Mouse (Mus musculus) liver, embryonic 11.5 days (tissue): ENCODE measurements at regions not wholly inside any gene's neighbourhood (a gene's known extent, or its start where the extent isn't known, plus 50 kb on each side); places are given as distances from the start of the nearest gene placed in this dataset.

Experiments
- ATAC-seq: fragments of 200-750 bp; cut with Nextera tagmentation; replicated peaks from 2 replicates; pipeline ENCODE4 v1.8.0; 2017; ENCODE audit warnings: moderate number of reproducible peaks, mild to moderate bottlenecking, moderate TSS enrichment, moderate library complexity; ENCODE audit not compliant: low FRiP score
- DNase-seq: peaks from one replicate; pipeline ENCODE4 v3.0.0-alpha.2; 2017; ENCODE audit warnings: low spot score
- H3K27ac ChIP-seq: fragments of 300-500 bp; sonication (generic); 2 replicates; pipeline ENCODE4 v1.5.1; 2014; ENCODE audit warnings: mild to moderate bottlenecking, low read depth, low read length, control low read depth
- H3K27me3 ChIP-seq: fragments of 300-500 bp; sonication (generic); replicated peaks from 2 replicates; pipeline ENCODE4 v1.6.1; 2014; ENCODE audit warnings: low read length, mixed read lengths; ENCODE audit not compliant: control insufficient read depth, insufficient read depth
- H3K36me3 ChIP-seq: fragments of 300-500 bp; sonication (generic); 2 replicates; pipeline ENCODE4 v1.6.1; 2014; ENCODE audit warnings: mild to moderate bottlenecking, low read length, moderate library complexity, mixed read lengths; ENCODE audit not compliant: control insufficient read depth, insufficient read depth
- H3K4me1 ChIP-seq: fragments of 300-500 bp; sonication (generic); replicated peaks from 2 replicates; pipeline ENCODE4 v1.6.1; 2014; ENCODE audit warnings: low read length, mixed read lengths; ENCODE audit not compliant: control insufficient read depth, insufficient read depth
- H3K4me2 ChIP-seq: fragments of 300-500 bp; sonication (generic); 2 replicates; pipeline ENCODE4 v1.6.1; 2014; ENCODE audit warnings: mild to moderate bottlenecking, control low read depth, moderate library complexity
- H3K4me3 ChIP-seq: fragments of 300-500 bp; sonication (generic); 2 replicates; pipeline ENCODE4 v1.5.1; 2014; ENCODE audit warnings: low read depth, low read length, control low read depth
- H3K9ac ChIP-seq: fragments of 300-500 bp; sonication (generic); 2 replicates; pipeline ENCODE4 v1.6.1; 2014; ENCODE audit warnings: low read depth, low read length, control low read depth
- H3K9me3 ChIP-seq: fragments of 300-500 bp; sonication (generic); 2 replicates; pipeline ENCODE4 v1.6.1; 2016; ENCODE audit warnings: low read length, inconsistent platforms, mixed read lengths; ENCODE audit not compliant: control insufficient read depth
- WGBS: fragments of 180-500 bp; shearing (Covaris S2); extraction: QIAGEN DNeasy Blood & Tissue Kit; methylation state at CpG from one replicate; pipeline ENCODE4 v1.1.7; 2014; 5-methylcytosine and 5-hydroxymethylcytosine counted together

- Histone ChIP-seq H3K4me3 (no peak overlapping the region), H3K4me2 (no peak overlapping the region), H3K9me3 (no peaks in the 10 kb centered on the region), H3K27me3 (no peaks in the 10 kb centered on the region), H3K4me1 (no peaks in the 10 kb centered on the region; the same call in 1 of the 2 replicates), H3K36me3 (no peaks in the 10 kb centered on the region), H3K9ac (no peak overlapping the region), H3K27ac (no peak overlapping the region)
- no peak for ATAC-seq
- DNase-seq: no peak
- 78% methylated on average over 3 of the region's 3 CpGs for WGBS
Measured at GRCm38 (mm10) chr5:4498425-4498824, 259.4 kb downstream of the Fzd1 start.

GRCm38 (mm10) chr5:4496907-4497200, 261.0 kb downstream of the Fzd1 start:
- Histone ChIP-seq H3K9me3 (no peaks in the 10 kb centered on the region), H3K4me2 (no peak overlapping the region), H3K4me3 (no peak overlapping the region), H3K27me3 (no peaks in the 10 kb centered on the region), H3K27ac (no peak overlapping the region), H3K4me1 (no peaks in the 10 kb centered on the region; the same call in 1 of the 2 replicates), H3K9ac (no peak overlapping the region), H3K36me3 (no peaks in the 10 kb centered on the region)
- no peak for DNase-seq
- no peak for ATAC-seq
- WGBS: 44% methylated on average over 3 of the region's 3 CpGs

GRCm38 (mm10) chr5:4496132-4496906, 261.5 kb downstream of the Fzd1 start:
- H3K9ac ChIP-seq: no peak overlapping the region

GRCm38 (mm10) chr5:4495482-4495881, 262.4 kb downstream of the Fzd1 start:
- no peak overlapping the region for H3K4me3 ChIP-seq
- H3K27ac ChIP-seq: no peak overlapping the region
- H3K9ac ChIP-seq: no peak overlapping the region
- DNase-seq (no peak), ATAC-seq (no peak)
- H3K36me3 ChIP-seq: no peaks in the 10 kb centered on the region
- H3K27me3 ChIP-seq: no peaks in the 10 kb centered on the region
- H3K4me2 ChIP-seq: no peak overlapping the region
- H3K9me3 ChIP-seq: no peaks in the 10 kb centered on the region
- WGBS: 66% methylated on average over 6 of the region's 6 CpGs
- no peaks in the 10 kb centered on the region; the same call in 1 of the 2 replicates for H3K4me1 ChIP-seq

More at GRCm38 (mm10) chr5:4496132-4496906, 261.5 kb downstream of the Fzd1 start:
- H3K4me2 ChIP-seq: no peak overlapping the region; the same call in 1 of the 2 replicates
- 44% methylated on average over 20 of the region's 20 CpGs for WGBS
- H3K4me3 ChIP-seq: no peak overlapping the region
- no peaks in the 10 kb centered on the region for H3K27me3 ChIP-seq
- DNase-seq (no peak), ATAC-seq (no peak)
- no peaks in the 10 kb centered on the region for H3K9me3 ChIP-seq
- no peaks in the 10 kb centered on the region for H3K36me3 ChIP-seq
- no peak overlapping the region for H3K27ac ChIP-seq
- H3K4me1 ChIP-seq: no peaks in the 10 kb centered on the region; the same call in 1 of the 2 replicates

- Histone ChIP-seq H3K4me1 (no peaks in the 10 kb centered on the region; the same call in 1 of the 2 replicates), H3K9ac (no peak overlapping the region), H3K9me3 (no peaks in the 10 kb centered on the region), H3K27ac (no peak overlapping the region), H3K36me3 (no peaks in the 10 kb centered on the region), H3K4me3 (no peak overlapping the region), H3K27me3 (no peaks in the 10 kb centered on the region), H3K4me2 (no peak overlapping the region)
- 87% methylated on average over 4 of the region's 4 CpGs for WGBS
- ATAC-seq (no peak), DNase-seq (no peak)
Measured at GRCm38 (mm10) chr5:4486391-4487132, 271.3 kb downstream of the Fzd1 start.

- WGBS: 70% methylated on average over 10 of the region's 10 CpGs
- H3K9me3 ChIP-seq: no peaks in the 10 kb centered on the region
- no peaks in the 10 kb centered on the region for H3K36me3 ChIP-seq
- H3K4me3 ChIP-seq: no peak overlapping the region
- no peak overlapping the region for H3K4me2 ChIP-seq
- H3K27me3 ChIP-seq: no peaks in the 10 kb centered on the region
- no peaks in the 10 kb centered on the region; the same call in 1 of the 2 replicates for H3K4me1 ChIP-seq
- H3K27ac ChIP-seq: no peak overlapping the region
- no peak for ATAC-seq
- no peak overlapping the region for H3K9ac ChIP-seq
- DNase-seq: no peak
Measured at GRCm38 (mm10) chr5:4485542-4486390, 272.1 kb downstream of the Fzd1 start.

- H3K4me2 ChIP-seq: no peak overlapping the region
Measured at GRCm38 (mm10) chr5:4484780-4485179, 273.1 kb downstream of the Fzd1 start.

GRCm38 (mm10) chr5:4484151-4484550, 273.7 kb downstream of the Fzd1 start:
- no peaks in the 10 kb centered on the region; the same call in 1 of the 2 replicates for H3K4me1 ChIP-seq
- no peak overlapping the region for H3K9ac ChIP-seq
- no peaks in the 10 kb centered on the region for H3K36me3 ChIP-seq
- no peaks in the 10 kb centered on the region for H3K9me3 ChIP-seq
- no peaks in the 10 kb centered on the region for H3K27me3 ChIP-seq
- 83% methylated on average over 1 of the region's 1 CpGs for WGBS
- no peak overlapping the region for H3K4me2 ChIP-seq
- DNase-seq (no peak), ATAC-seq (no peak)
- H3K27ac ChIP-seq: no peak overlapping the region
- no peak overlapping the region for H3K4me3 ChIP-seq

More at GRCm38 (mm10) chr5:4484780-4485179, 273.1 kb downstream of the Fzd1 start:
- Histone ChIP-seq H3K9ac (no peak overlapping the region), H3K4me3 (no peak overlapping the region), H3K36me3 (no peaks in the 10 kb centered on the region), H3K9me3 (no peaks in the 10 kb centered on the region), H3K4me1 (no peaks in the 10 kb centered on the region; the same call in 1 of the 2 replicates), H3K27ac (no peak overlapping the region), H3K27me3 (no peaks in the 10 kb centered on the region)
- no peak for DNase-seq
- WGBS: 49% methylated on average over 6 of the region's 6 CpGs
- no peak for ATAC-seq
